Mouse (Mus musculus) brain, embryonic 14.5 days (tissue): ENCODE measurements around the gene Zzef1.

ENCODE experiments used
- CTCF ChIP-seq: fragments of 200-500 bp; IDR thresholded peaks from 2 replicates; pipeline ENCODE4 v1.5.1; 2012; ENCODE audit warnings: inconsistent platforms, mild to moderate bottlenecking, moderate library complexity, borderline replicate concordance; ENCODE audit not compliant: insufficient read depth, insufficient read length; ENCODE audit errors: extremely low read depth
- POLR2A ChIP-seq: fragments of 200-500 bp; IDR thresholded peaks from 2 replicates; pipeline ENCODE4 v1.6.1; 2012; ENCODE audit warnings: mild to moderate bottlenecking, inconsistent platforms, borderline replicate concordance; ENCODE audit not compliant: poor library complexity, insufficient read depth, insufficient read length, severe bottlenecking; ENCODE audit errors: extremely low read depth

GRCm38 (mm10) chr11:72816859-72817258 is 20.8 kb downstream of the Zzef1 start:
- TF ChIP-seq CTCF, result no peak
- TF ChIP-seq POLR2A, result no peak
